Mouse (Mus musculus) liver, embryonic 14.5 days (tissue): ENCODE data around the gene Pitpnb.

Source experiments
- CTCF ChIP-seq: IDR thresholded peaks from 2 replicates; pipeline ENCODE4 v1.5.1; 2016; ENCODE audit warnings: antibody characterized with exemption, low read depth, control low read depth
- EP300 ChIP-seq: IDR thresholded peaks from 2 replicates; pipeline ENCODE4 v1.6.1; 2016; ENCODE audit warnings: antibody characterized with exemption, low read depth

- TF ChIP-seq CTCF (no peak), EP300 (no peak)
Measured at GRCm38 (mm10) chr5:111393346-111394197, 63.0 kb downstream of the Pitpnb start.
